Mouse (Mus musculus): ENCODE data around the gene Mybpc2. TPM values are rescaled to one million over a fixed set of nuclear protein-coding genes. Genes with fewer than 3 reads are reported as not detected.

Gene Mybpc2
- total RNA-seq (2021) = under 1 TPM in 1 of 2 experiments, not detected in 1; 0.12 TPM

- DNase-seq (ENCODE audit: low spot score in 2 of 2) = no peak
- intact Hi-C loops (cut with DNase I) = loop anchor here (5.0 kb wide), 1 partner anchor 128 kb away; no protein-coding TSS in a partner anchor
These were observed at the start of gene Mybpc2 for GRCm38 (mm10) chr7:44524502-44524901. Gene Mybpc2 (minus strand): TSS chr7:44524656.

DNA sequence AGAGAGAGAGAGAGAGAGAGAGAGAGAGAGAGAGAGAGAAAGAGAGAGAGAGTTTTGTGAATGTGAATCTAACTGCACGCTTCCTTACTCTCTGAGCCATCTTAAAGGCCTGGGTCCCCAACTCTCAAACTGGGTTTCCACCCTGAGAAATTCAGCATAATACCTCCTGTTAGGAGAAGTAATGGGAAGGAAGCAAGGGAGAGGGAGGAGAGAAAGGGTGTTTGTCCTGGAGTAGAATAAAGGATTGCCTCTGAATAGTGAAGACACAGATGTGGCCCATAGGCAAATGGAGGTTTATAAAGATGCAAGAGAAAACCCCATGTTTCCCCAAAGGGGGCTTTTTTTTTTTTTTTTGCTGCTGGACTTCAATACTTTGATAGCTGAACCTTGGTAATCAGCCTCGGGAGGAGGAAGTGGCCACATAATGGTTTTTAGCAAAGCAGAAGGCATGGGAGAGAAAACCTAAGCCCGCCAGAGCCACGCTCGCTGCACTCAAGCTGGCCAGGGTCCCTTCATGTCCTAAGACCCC is 48.6 kb upstream of the Mybpc2 start:
- DNase-seq (ENCODE audit: low spot score in 2 of 2) = no peak

GRCm38 (mm10) chr7:44572213-44572701 is 47.8 kb upstream of the Mybpc2 start, which contains the start of gene Napsa:
Gene Napsa (plus strand): TSS chr7:44572380.
- DNase-seq (ENCODE audit: low spot score in 2 of 2) = no peak
- intact Hi-C loops (cut with DNase I) = no loop called here

More for the DNA sequence above, 48.6 kb upstream of the Mybpc2 start:
- intact Hi-C loops (cut with DNase I) = no loop called here

DNA sequence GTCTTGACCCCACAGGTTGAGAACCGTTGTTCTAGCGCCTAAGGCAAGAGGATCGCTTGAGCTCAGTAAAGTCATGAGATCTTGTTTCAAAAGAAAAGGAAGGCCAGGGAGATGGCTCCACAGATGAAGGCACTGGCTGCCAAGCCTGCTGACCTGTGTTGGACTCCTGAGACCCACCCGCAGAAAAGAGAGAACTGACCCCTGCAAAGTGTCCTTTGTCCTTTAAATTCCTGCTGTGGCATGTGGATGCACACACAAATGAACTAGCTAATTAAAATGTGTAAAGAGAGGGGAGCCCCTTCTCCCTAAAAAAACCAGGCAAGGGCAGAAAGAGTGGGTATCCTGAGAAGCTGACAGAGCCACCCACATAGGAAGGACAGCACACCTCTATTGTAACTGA is 47.4 kb upstream of the Mybpc2 start:
- intact Hi-C loops (cut with DNase I) = no loop called here
- DNase-seq (ENCODE audit: low spot score in 2 of 2) = no peak

GRCm38 (mm10) chr7:44570989-44571388 is 46.5 kb upstream of the Mybpc2 start:
- no peak for DNase-seq (ENCODE audit: low spot score in 2 of 2)
- intact Hi-C loops (cut with DNase I) = no loop called here

- DNase-seq (ENCODE audit: low spot score in 2 of 2) = no peak
- intact Hi-C loops (cut with DNase I) = no loop called here
These were observed 44.3 kb upstream of the Mybpc2 start for GRCm38 (mm10) chr7:44568803-44569202.

DNA sequence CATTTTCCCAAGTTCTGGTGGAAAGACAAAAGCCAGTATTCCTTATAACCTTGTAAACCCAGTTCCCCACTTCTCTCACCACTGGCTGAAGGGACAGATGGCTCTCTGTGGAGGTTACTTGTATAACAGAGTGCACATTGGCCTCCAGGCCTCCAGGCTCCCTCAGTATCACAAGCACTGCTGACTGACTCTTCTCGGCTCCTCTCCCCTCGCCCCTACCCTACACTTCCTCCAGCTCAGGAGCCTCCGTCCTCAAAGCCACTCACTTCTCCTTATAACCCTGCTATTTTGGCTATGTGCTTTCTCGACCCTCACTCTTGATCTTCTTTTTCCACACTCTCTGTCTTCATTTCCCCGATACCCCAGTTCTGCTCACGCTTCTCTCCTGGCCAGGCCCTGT is 41.0 kb upstream of the Mybpc2 start:
- intact Hi-C loops (cut with DNase I) = no loop called here
- DNase-seq (ENCODE audit: low spot score in 2 of 2) = no peak

DNA sequence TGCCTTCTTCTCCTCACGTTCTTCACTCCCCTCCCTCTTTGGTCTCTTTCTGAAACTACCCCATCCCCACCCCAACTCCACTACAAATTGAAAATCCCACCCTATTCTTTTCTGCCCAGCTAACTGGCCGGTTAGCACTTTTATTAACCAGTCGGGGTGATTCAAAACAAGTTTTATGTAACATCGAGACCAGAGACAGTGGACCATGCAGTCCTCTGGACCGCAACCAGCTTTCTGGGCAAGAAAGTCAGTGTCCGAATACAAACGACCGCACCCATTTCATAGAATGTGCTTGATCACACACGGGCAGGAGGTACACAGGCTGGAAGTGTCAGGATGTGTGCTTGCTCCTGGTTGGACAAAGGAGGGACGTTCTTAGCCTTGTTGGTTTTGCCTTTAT is 40.0 kb upstream of the Mybpc2 start:
- intact Hi-C loops (cut with DNase I) = loop anchor here (5.0 kb wide), 1 partner anchor 83 kb away; no protein-coding TSS in a partner anchor
- no peak for DNase-seq (ENCODE audit: low spot score in 2 of 2)

- intact Hi-C loops (cut with DNase I) = loop anchor here (5.0 kb wide), 1 partner anchor 84 kb away; no protein-coding TSS in a partner anchor
- no peak for DNase-seq (ENCODE audit: low spot score in 2 of 2)
These were observed 38.8 kb upstream of the Mybpc2 start for GRCm38 (mm10) chr7:44563284-44563683.

- intact Hi-C loops (cut with DNase I) = loop anchor here (5.0 kb wide), 1 partner anchor 87 kb away; no protein-coding TSS in a partner anchor
- DNase-seq (ENCODE audit: low spot score in 2 of 2) = peak; percentile 50 to 56
These were observed 36.3 kb upstream of the Mybpc2 start for GRCm38 (mm10) chr7:44560435-44561400.

DNA sequence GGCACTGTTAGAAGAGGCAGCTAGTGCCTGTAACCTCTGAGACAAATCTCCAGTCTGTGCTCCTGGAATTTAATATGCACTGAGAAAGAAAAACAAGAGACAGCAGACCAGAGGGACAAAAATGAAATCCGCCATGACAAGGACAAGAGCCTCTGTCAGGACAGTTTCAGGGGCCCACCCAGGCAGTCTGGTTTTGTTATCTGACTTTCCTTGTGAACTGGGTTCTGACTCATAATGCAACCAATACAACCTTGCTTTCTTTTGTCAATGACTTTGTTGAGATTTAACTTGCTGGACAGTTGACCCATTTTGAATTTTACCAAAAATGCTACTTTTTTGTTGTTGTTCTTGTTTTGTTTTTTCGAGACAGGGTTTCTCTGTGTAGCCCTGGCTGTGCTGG is 33.2 kb upstream of the Mybpc2 start:
- intact Hi-C loops (cut with DNase I) = no loop called here

GRCm38 (mm10) chr7:44553826-44554225 is 29.4 kb upstream of the Mybpc2 start, which contains the start of gene Nr1h2:
Gene Nr1h2 (minus strand): TSS chr7:44553951.
- intact Hi-C loops (cut with DNase I) = no loop called here
- peak; percentile 94 to 95 for DNase-seq (ENCODE audit: low spot score in 2 of 2)

More for the DNA sequence above, 33.2 kb upstream of the Mybpc2 start:
- no peak for DNase-seq (ENCODE audit: low spot score in 2 of 2)

DNA sequence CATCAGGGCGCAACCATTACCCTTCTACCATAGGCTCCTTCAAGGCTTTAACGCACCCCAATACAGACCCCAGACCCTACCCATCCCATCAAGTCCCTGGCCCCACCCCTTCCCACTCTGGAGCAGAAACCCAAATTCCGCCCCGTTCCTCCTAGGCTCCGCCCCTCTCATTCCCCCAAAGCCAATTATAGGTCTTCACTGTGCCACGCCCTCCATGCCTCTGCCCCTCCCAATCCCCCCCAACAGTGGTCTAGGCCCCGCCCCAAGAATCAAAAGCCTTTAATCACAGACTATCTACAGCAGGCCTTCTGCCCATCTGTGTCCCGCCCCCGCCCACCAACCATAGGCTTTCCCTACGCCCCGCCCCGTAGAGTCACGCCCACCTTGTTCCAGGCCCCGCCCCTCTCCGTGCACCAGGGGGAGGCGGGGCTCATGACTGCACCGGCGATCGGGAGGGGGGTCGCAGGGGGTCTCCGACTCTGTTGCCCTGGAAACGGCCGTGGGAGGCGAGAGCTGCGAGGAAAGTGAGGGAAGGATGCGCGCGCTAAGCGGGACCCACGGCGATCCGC is 28.8 kb upstream of the Mybpc2 start:
- intact Hi-C loops (cut with DNase I) = no loop called here
- DNase-seq (ENCODE audit: low spot score in 2 of 2) = peak; percentile 21 to 30

GRCm38 (mm10) chr7:44552141-44552908 is 27.9 kb upstream of the Mybpc2 start:
- intact Hi-C loops (cut with DNase I) = no loop called here

GRCm38 (mm10) chr7:44551731-44552130 is 27.3 kb upstream of the Mybpc2 start:
- DNase-seq (ENCODE audit: low spot score in 2 of 2) = no peak
- intact Hi-C loops (cut with DNase I) = loop anchor here (2.0 kb wide), 1 partner anchor 51 kb away; no protein-coding TSS in a partner anchor

More at GRCm38 (mm10) chr7:44552141-44552908, 27.9 kb upstream of the Mybpc2 start:
- DNase-seq (ENCODE audit: low spot score in 2 of 2) = no peak

DNA sequence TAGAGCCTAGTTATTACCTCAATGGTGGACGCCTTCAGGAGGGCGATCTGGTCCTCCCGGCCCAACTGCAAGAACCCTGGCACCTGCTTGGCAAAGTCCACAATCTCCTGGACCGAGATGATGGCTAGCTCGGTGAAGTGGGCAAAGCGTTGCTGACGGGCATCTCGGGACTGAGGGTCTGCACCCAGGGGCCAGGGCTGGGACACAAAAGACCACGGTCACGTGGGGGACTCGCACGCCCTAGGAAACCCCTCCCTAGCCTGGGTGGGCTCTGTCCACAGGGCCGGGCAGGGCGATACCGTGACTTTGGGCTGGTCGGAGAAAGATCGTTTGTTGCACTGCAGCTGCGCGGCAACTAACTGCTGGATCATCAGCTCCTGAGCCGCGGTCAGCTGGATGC is 26.8 kb upstream of the Mybpc2 start:
- no peak for DNase-seq (ENCODE audit: low spot score in 2 of 2)
- intact Hi-C loops (cut with DNase I) = loop anchor here (2.0 kb wide), 1 partner anchor 50 kb away; no protein-coding TSS in a partner anchor

DNA sequence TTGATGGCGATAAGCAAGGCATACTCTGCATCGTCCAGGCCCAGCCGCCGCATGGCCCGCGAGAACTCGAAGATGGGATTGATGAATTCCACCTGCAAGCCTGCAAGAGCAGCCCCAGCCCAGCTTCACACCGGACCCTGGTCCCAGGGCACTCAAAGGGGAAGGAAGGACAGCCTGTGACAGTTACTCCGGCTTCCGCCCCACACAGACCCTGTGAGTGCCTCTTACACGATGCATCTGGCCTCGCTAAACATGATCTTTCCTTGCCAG is 25.9 kb upstream of the Mybpc2 start:
- DNase-seq (ENCODE audit: low spot score in 2 of 2) = no peak
- intact Hi-C loops (cut with DNase I) = loop anchor here (2.0 kb wide), 1 partner anchor 50 kb away; no protein-coding TSS in a partner anchor

GRCm38 (mm10) chr7:44549621-44550408 is 25.4 kb upstream of the Mybpc2 start:
- DNase-seq (ENCODE audit: low spot score in 2 of 2) = no peak
- intact Hi-C loops (cut with DNase I) = loop anchor here (2.0 kb wide), 1 partner anchor 49 kb away; no protein-coding TSS in a partner anchor

All from left cerebral cortex, postnatal 36 days (tissue).